Mouse (Mus musculus): Measurements from ENCODE around the gene 4933406M09Rik. TPM values are rescaled to one million over a fixed set of nuclear protein-coding genes. Genes with fewer than 3 reads are reported as not detected.
A peak's percentile ranks its signal among the peaks of the same experiment; 100 is the strongest.

Gene 4933406M09Rik
- polyA plus RNA-seq, 1 experiment from 2014 or later, result not detected

DNA sequence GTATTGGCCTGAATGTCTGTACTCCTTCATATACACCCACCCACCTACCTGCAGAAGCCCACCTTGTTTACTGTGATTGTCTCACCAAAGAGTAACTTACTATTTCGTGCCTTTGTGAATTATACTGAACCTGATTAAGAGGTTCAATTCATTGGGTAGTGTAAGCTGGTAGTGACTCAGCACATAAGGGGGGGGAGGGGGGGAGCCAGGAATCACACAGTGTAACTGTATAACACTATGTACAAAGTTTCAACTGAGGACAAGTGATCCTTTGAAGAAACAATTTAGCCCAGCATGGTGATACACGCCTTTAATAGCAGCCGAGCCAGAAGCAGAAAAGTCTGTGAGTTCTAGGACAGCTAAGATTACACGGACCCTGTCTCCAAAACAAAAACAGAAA lies 47.7 kb downstream of the 4933406M09Rik start:
- Histone ChIP-seq H3K9ac (ENCODE audit: low read length) (no peak overlapping the region), H3K4me1 (replicated peaks; ENCODE audit: control insufficient read depth, insufficient read depth) (no peaks in the 10 kb centered on the region), H3K27ac (replicated peaks) (no peak overlapping the region), H3K4me2 (replicated peaks; ENCODE audit: low read depth) (no peak overlapping the region), H3K27me3 (ENCODE audit: control insufficient read depth, insufficient read depth, low read length) (no peaks in the 10 kb centered on the region), H3K9me3 (ENCODE audit: control insufficient read depth, low read length) (no peaks in the 10 kb centered on the region), H3K36me3 (ENCODE audit: control insufficient read depth, insufficient read depth, low read length) (peaks cover 14% of the 10 kb centered on the region), H3K4me3 (ENCODE audit: low read depth, low read length) (no peak overlapping the region)
- TF ChIP-seq EP300 (optimal IDR thresholded peaks at IDR 0.05) (no peak), CTCF (IDR thresholded peaks at IDR 0.05; ENCODE audit: low read depth) (no peak)
- ATAC-seq (ENCODE audit: low FRiP score, low TSS enrichment) (peak; percentile 60; the same call in 1 of the 2 replicates), DNase-seq (ENCODE audit: low spot score) (no peak)
- 84% methylated on average over 4 of the region's 4 CpGs for WGBS

DNA sequence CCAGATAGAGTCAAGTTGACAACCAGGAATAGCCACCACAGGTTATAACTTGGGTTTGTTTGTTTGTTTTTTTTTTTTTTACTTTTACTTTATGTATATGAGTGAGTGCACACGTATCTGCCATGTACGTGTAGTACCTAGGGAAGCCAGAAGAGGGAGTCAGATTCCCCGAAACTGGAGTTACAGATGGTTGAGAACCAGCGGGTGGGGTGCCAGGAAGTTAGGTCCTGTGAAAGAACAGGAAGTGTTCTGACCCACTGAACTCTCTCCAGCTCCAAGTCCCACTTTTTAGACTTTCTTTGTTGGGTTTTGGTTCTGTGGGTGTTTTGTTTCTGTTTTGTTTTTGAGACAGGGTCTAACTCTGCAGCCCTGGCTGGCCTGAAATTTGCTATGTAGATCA lies 49.7 kb downstream of the 4933406M09Rik start:
- no peak overlapping the region for H3K4me3 ChIP-seq (ENCODE audit: low read depth, low read length)
- peaks cover 8% of the 10 kb centered on the region for H3K36me3 ChIP-seq (ENCODE audit: control insufficient read depth, insufficient read depth, low read length)
- no peaks in the 10 kb centered on the region for H3K4me1 ChIP-seq (replicated peaks; ENCODE audit: control insufficient read depth, insufficient read depth)
- H3K4me2 ChIP-seq (replicated peaks; ENCODE audit: low read depth), result no peak overlapping the region
- no peak overlapping the region for H3K27ac ChIP-seq (replicated peaks)
- TF ChIP-seq EP300 (optimal IDR thresholded peaks at IDR 0.05), result no peak
- peak; percentile 58 for TF ChIP-seq CTCF (IDR thresholded peaks at IDR 0.05; ENCODE audit: low read depth)
- DNase-seq (ENCODE audit: low spot score) (peak; percentile 39), ATAC-seq (ENCODE audit: low FRiP score, low TSS enrichment) (no peak)
- H3K9me3 ChIP-seq (ENCODE audit: control insufficient read depth, low read length), result no peaks in the 10 kb centered on the region
- H3K9ac ChIP-seq (ENCODE audit: low read length), result no peak overlapping the region
- WGBS, result 35% methylated on average over 4 of the region's 4 CpGs
- H3K27me3 ChIP-seq (ENCODE audit: control insufficient read depth, insufficient read depth, low read length), result no peaks in the 10 kb centered on the region

DNA sequence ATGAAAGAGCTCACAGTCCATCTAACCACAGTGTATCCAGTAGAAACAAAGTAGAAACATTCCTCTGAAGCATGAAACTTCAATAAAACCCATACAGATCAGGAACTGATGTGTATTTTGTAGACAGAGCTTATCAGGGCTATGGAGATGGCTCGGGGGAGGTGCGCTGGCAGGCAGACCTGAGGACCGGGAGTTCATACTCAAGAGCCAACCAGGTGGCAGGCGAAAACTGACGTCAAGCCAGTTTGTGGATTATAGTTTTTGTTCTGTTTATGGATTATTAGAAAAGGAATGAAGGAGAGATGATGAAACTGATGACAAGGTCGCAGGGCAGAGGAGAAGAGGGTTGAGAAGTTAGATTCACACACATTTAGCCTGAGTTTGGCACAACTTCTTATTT lies 54.7 kb downstream of the 4933406M09Rik start:
- no peaks in the 10 kb centered on the region for H3K4me1 ChIP-seq (replicated peaks; ENCODE audit: control insufficient read depth, insufficient read depth)
- 73% methylated on average over 6 of the region's 6 CpGs for WGBS
- no peak overlapping the region for H3K27ac ChIP-seq (replicated peaks)
- TF ChIP-seq EP300 (optimal IDR thresholded peaks at IDR 0.05), result no peak
- TF ChIP-seq CTCF (IDR thresholded peaks at IDR 0.05; ENCODE audit: low read depth), result no peak
- H3K9ac ChIP-seq (ENCODE audit: low read length), result no peak overlapping the region
- no peaks in the 10 kb centered on the region for H3K27me3 ChIP-seq (ENCODE audit: control insufficient read depth, insufficient read depth, low read length)
- H3K4me3 ChIP-seq (ENCODE audit: low read depth, low read length), result no peak overlapping the region
- DNase-seq (ENCODE audit: low spot score), result no peak
- ATAC-seq (ENCODE audit: low FRiP score, low TSS enrichment), result no peak
- no peak overlapping the region for H3K4me2 ChIP-seq (replicated peaks; ENCODE audit: low read depth)
- no peaks in the 10 kb centered on the region for H3K36me3 ChIP-seq (ENCODE audit: control insufficient read depth, insufficient read depth, low read length)
- no peaks in the 10 kb centered on the region for H3K9me3 ChIP-seq (ENCODE audit: control insufficient read depth, low read length)

Other genes with a start within 250 kb of the 4933406M09Rik start
- gene Chil1, start 203.8 kb upstream of the 4933406M09Rik start, polyA plus RNA-seq (2015; fragmentation: Nextera tagmentation; extraction: Ambion mirVana), result 2.8 and 3.1 TPM in 2 replicates
- gene Mybph, start 192.5 kb upstream of the 4933406M09Rik start, polyA plus RNA-seq (2015; fragmentation: Nextera tagmentation; extraction: Ambion mirVana), result 1.6 and 2.2 TPM in 2 replicates
- 11.2 and 11.4 TPM in 2 replicates for gene Adora1, start 150.5 kb upstream of the 4933406M09Rik start, polyA plus RNA-seq (2015; fragmentation: Nextera tagmentation; extraction: Ambion mirVana)
- gene Myog, start 96.0 kb upstream of the 4933406M09Rik start, polyA plus RNA-seq (2015; fragmentation: Nextera tagmentation; extraction: Ambion mirVana), result 2.7 and 5.0 TPM in 2 replicates
- gene Ppfia4, start 53.0 kb upstream of the 4933406M09Rik start, polyA plus RNA-seq (2015; fragmentation: Nextera tagmentation; extraction: Ambion mirVana), result 2.8 TPM in 2 replicates
- gene Tmem183a, start 24.0 kb upstream of the 4933406M09Rik start, polyA plus RNA-seq (2015; fragmentation: Nextera tagmentation; extraction: Ambion mirVana), result 64.9 and 65.6 TPM in 2 replicates
- gene Cyb5r1, start 19.6 kb downstream of the 4933406M09Rik start, polyA plus RNA-seq (2015; fragmentation: Nextera tagmentation; extraction: Ambion mirVana), result 14.2 and 14.3 TPM in 2 replicates
- 84.4 and 90.2 TPM in 2 replicates for gene Adipor1, start 29.4 kb downstream of the 4933406M09Rik start, polyA plus RNA-seq (2015; fragmentation: Nextera tagmentation; extraction: Ambion mirVana)
- 10.0 and 10.6 TPM in 2 replicates for gene Klhl12, start 69.6 kb downstream of the 4933406M09Rik start, polyA plus RNA-seq (2015; fragmentation: Nextera tagmentation; extraction: Ambion mirVana)
- gene Rabif, start 108.7 kb downstream of the 4933406M09Rik start, polyA plus RNA-seq (2015; fragmentation: Nextera tagmentation; extraction: Ambion mirVana), result 31.4 and 32.2 TPM in 2 replicates
- not detected in 2 replicates for gene Mgat4e, start 163.7 kb downstream of the 4933406M09Rik start, polyA plus RNA-seq (2015; fragmentation: Nextera tagmentation; extraction: Ambion mirVana)
- gene Kdm5b, start 174.2 kb downstream of the 4933406M09Rik start, polyA plus RNA-seq (2015; fragmentation: Nextera tagmentation; extraction: Ambion mirVana), result 28.5 and 29.5 TPM in 2 replicates

Data from stomach, postnatal 0 days (tissue).